Mouse (Mus musculus) forebrain, embryonic 11.5 days (tissue): ENCODE data around the gene Gm42417. TPM values are rescaled to one million over a fixed set of nuclear protein-coding genes. Genes with fewer than 3 reads are reported as not detected.

Source experiments
- ATAC-seq: fragments of 200-750 bp; cut with Nextera tagmentation; replicated peaks from 2 replicates; pipeline ENCODE4 v1.8.0; 2017; ENCODE audit warnings: moderate TSS enrichment; ENCODE audit not compliant: low FRiP score
- DNase-seq: peaks from one replicate; pipeline ENCODE4 v3.0.0-alpha.2; 2017; ENCODE audit warnings: low spot score
- H3K27ac ChIP-seq: fragments of 300-500 bp; sonication (generic); 2 replicates; pipeline ENCODE4 v1.5.1; 2014; ENCODE audit warnings: low read depth, low read length
- H3K27me3 ChIP-seq: fragments of 300-500 bp; sonication (generic); 2 replicates; pipeline ENCODE4 v1.6.1; 2014; ENCODE audit warnings: mild to moderate bottlenecking, low read length, mixed read lengths; ENCODE audit not compliant: control insufficient read depth, insufficient read depth
- H3K36me3 ChIP-seq: fragments of 300-500 bp; sonication (generic); 2 replicates; pipeline ENCODE4 v1.6.1; 2014; ENCODE audit warnings: mild to moderate bottlenecking, low read length, moderate library complexity, mixed read lengths; ENCODE audit not compliant: control insufficient read depth, insufficient read depth
- H3K4me1 ChIP-seq: fragments of 300-500 bp; sonication (generic); replicated peaks from 2 replicates; pipeline ENCODE4 v1.6.1; 2014; ENCODE audit warnings: low read length, mixed read lengths; ENCODE audit not compliant: control insufficient read depth, insufficient read depth
- H3K4me2 ChIP-seq: fragments of 300-500 bp; sonication (generic); 2 replicates; pipeline ENCODE4 v1.6.1; 2014; ENCODE audit warnings: low read depth, mild to moderate bottlenecking, low read length, moderate library complexity, mixed read lengths; ENCODE audit not compliant: severe bottlenecking
- H3K4me3 ChIP-seq: fragments of 300-500 bp; sonication (generic); 2 replicates; pipeline ENCODE4 v1.5.1; 2014; ENCODE audit warnings: low read depth, low read length
- H3K9ac ChIP-seq: fragments of 300-500 bp; sonication (generic); 2 replicates; pipeline ENCODE4 v1.6.1; 2014; ENCODE audit warnings: low read length
- H3K9me3 ChIP-seq: fragments of 300-500 bp; sonication (generic); 2 replicates; pipeline ENCODE4 v1.6.1; 2016; ENCODE audit warnings: low read length, mixed read lengths; ENCODE audit not compliant: control insufficient read depth
- WGBS: fragments of 180-500 bp; shearing (Covaris S2); extraction: QIAGEN DNeasy Blood & Tissue Kit; methylation state at CpG from one replicate; pipeline ENCODE4 v1.1.7; 2014; 5-methylcytosine and 5-hydroxymethylcytosine counted together
- polyA plus RNA-seq: library from polyadenylated mRNA; unstranded; fragments of >200 nt; fragmentation: Nextera tagmentation; extraction: Ambion mirVana; gene quantifications from 2 replicates; pipeline ENCODE4 v1.2.1, GENCODE M21; 2014

The Gm42417 gene
- polyA plus RNA-seq, 1 experiment from 2014 or later, result not detected

GRCm38 (mm10) chr1:36576991-36577675, 37.9 kb upstream of the Gm42417 start:
- no peak overlapping the region for H3K27ac ChIP-seq

GRCm38 (mm10) chr1:36575347-36575746, 36.1 kb upstream of the Gm42417 start:
- DNase-seq, result no peak
- Histone ChIP-seq H3K9ac (no peak overlapping the region), H3K9me3 (no peaks in the 10 kb centered on the region), H3K36me3 (no peaks in the 10 kb centered on the region), H3K4me2 (no peak overlapping the region), H3K27me3 (0 out of 2 replicates have a peak, but pooled peaks cover 2% of the 10 kb centered on the region), H3K4me3 (no peak overlapping the region), H3K27ac (no peak overlapping the region), H3K4me1 (peaks cover 7% of the 10 kb centered on the region)
- 61% methylated on average over 6 of the region's 6 CpGs for whole genome bisulfite sequencing
- no peak for ATAC-seq

More at GRCm38 (mm10) chr1:36576991-36577675, 37.9 kb upstream of the Gm42417 start:
- no peak for ATAC-seq
- no peak for DNase-seq
- no peak overlapping the region for H3K4me3 ChIP-seq
- H3K36me3 ChIP-seq, result no peaks in the 10 kb centered on the region
- H3K9ac ChIP-seq, result no peak overlapping the region
- no peak overlapping the region for H3K4me2 ChIP-seq
- 65% methylated on average over 6 of the region's 6 CpGs for WGBS
- peaks cover 10% of the 10 kb centered on the region for H3K4me1 ChIP-seq
- 0 out of 2 replicates have a peak, but pooled peaks cover 2% of the 10 kb centered on the region for H3K27me3 ChIP-seq
- no peaks in the 10 kb centered on the region for H3K9me3 ChIP-seq

GRCm38 (mm10) chr1:36574196-36574955, 35.1 kb upstream of the Gm42417 start:
- H3K27ac ChIP-seq, result no peak overlapping the region
- no peak for ATAC-seq
- H3K4me1 ChIP-seq, result no peaks in the 10 kb centered on the region
- no peaks in the 10 kb centered on the region for H3K9me3 ChIP-seq
- no peaks in the 10 kb centered on the region for H3K36me3 ChIP-seq
- H3K4me2 ChIP-seq, result no peak overlapping the region
- no peak for DNase-seq
- 78% methylated on average over 5 of the region's 5 CpGs for WGBS
- no peaks in the 10 kb centered on the region for H3K27me3 ChIP-seq
- no peak overlapping the region for H3K9ac ChIP-seq
- H3K4me3 ChIP-seq, result no peak overlapping the region

DNA sequence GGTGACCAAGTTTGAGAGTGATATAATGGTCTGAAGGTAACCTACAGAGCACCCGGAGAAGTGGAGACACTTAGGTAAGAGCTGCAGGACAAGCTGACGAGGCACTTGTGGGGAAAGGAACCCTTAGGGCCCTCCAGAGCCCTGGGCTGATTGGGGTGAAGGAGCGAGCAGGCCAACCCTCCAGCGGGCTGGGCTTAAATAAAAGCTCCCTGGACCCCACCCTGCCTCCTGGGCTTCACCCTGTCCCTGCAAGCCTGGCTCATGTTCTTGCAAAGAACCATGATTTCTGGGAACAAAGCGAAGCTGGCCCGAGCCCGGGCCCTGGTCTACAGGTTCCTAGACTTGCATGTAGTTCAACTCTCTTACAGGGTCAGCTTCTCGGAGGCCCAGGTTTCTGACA, 34.3 kb upstream of the Gm42417 start:
- 89% methylated on average over 8 of the region's 8 CpGs for WGBS
- DNase-seq, result no peak
- no peak for ATAC-seq
- Histone ChIP-seq H3K36me3 (no peaks in the 10 kb centered on the region), H3K4me1 (no peaks in the 10 kb centered on the region), H3K9ac (no peak overlapping the region), H3K27me3 (no peaks in the 10 kb centered on the region), H3K9me3 (no peaks in the 10 kb centered on the region), H3K4me3 (no peak overlapping the region), H3K27ac (no peak overlapping the region), H3K4me2 (no peak overlapping the region)

- no peaks in the 10 kb centered on the region for H3K9me3 ChIP-seq
- ATAC-seq (no peak), DNase-seq (no peak)
- no peaks in the 10 kb centered on the region for H3K36me3 ChIP-seq
- H3K4me3 ChIP-seq, result no peak overlapping the region
- no peak overlapping the region for H3K27ac ChIP-seq
- no peaks in the 10 kb centered on the region for H3K27me3 ChIP-seq
- H3K4me2 ChIP-seq, result no peak overlapping the region
- 64% methylated on average over 1 of the region's 1 CpGs for WGBS
- no peak overlapping the region for H3K9ac ChIP-seq
- H3K4me1 ChIP-seq, result no peaks in the 10 kb centered on the region
Measured at GRCm38 (mm10) chr1:36572709-36573108, 33.5 kb upstream of the Gm42417 start.

- Histone ChIP-seq H3K4me3 (no peak overlapping the region), H3K4me1 (no peaks in the 10 kb centered on the region), H3K27ac (no peak overlapping the region), H3K36me3 (no peaks in the 10 kb centered on the region), H3K4me2 (no peak overlapping the region), H3K9me3 (no peaks in the 10 kb centered on the region), H3K9ac (no peak overlapping the region), H3K27me3 (no peaks in the 10 kb centered on the region)
- ATAC-seq, result no peak
- no peak for DNase-seq
- 68% methylated on average over 2 of the region's 2 CpGs for WGBS
Measured at GRCm38 (mm10) chr1:36572140-36572700, 33.0 kb upstream of the Gm42417 start.

- Histone ChIP-seq H3K9me3 (no peaks in the 10 kb centered on the region), H3K4me2 (no peak overlapping the region), H3K9ac (no peak overlapping the region), H3K4me3 (no peak overlapping the region), H3K36me3 (no peaks in the 10 kb centered on the region), H3K27me3 (no peaks in the 10 kb centered on the region), H3K27ac (no peak overlapping the region), H3K4me1 (no peaks in the 10 kb centered on the region)
- DNase-seq (no peak), ATAC-seq (no peak)
- WGBS, result 56% methylated on average over 6 of the region's 6 CpGs
Measured at GRCm38 (mm10) chr1:36571627-36572026, 32.4 kb upstream of the Gm42417 start.

DNA sequence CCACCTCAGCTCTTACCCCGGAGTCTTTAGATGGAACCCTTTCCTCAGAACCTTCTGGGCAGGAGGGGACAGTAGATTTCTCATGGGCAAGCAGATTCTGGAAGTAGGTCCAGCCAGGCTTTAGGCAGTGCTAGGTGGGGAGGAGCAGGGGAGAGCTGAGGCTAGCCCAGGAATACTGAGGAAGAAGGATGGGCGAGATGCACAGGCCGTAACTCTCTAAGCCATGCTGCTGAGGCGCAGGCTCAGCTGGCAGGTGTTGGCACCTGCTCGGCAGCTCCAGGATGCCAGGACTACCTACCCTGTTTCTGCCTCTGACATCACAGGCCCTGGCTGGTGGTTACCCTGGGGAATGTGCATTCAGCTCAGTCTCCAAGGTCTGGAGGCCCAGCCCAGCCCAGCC, 31.1 kb upstream of the Gm42417 start:
- Histone ChIP-seq H3K27ac (no peak overlapping the region), H3K4me3 (no peak overlapping the region), H3K9ac (no peak overlapping the region), H3K36me3 (no peaks in the 10 kb centered on the region), H3K27me3 (no peaks in the 10 kb centered on the region), H3K4me2 (no peak overlapping the region), H3K9me3 (no peaks in the 10 kb centered on the region), H3K4me1 (no peaks in the 10 kb centered on the region)
- ATAC-seq (no peak), DNase-seq (no peak)
- whole genome bisulfite sequencing, result 85% methylated on average over 5 of the region's 5 CpGs
